Mouse (Mus musculus) testis, postnatal 14 days (tissue): Measurements from ENCODE around the gene Sept6.
A peak's percentile ranks its signal among the peaks of the same experiment; 100 is the strongest.
"Not testable (repeated sequence)": the region's sequence is repeated elsewhere in the genome, so short reads cannot be mapped to it uniquely, and the experiment has no call there.

ENCODE experiments used
- DNase-seq: peaks from one replicate; pipeline ENCODE4 v3.0.0; 2021; ENCODE audit warnings: low spot score

Sept6 gene

GRCm38 (mm10) chrX:36969501-36969900, 22.1 kb downstream of the Sept6 start:
- no peak for DNase-seq

DNA sequence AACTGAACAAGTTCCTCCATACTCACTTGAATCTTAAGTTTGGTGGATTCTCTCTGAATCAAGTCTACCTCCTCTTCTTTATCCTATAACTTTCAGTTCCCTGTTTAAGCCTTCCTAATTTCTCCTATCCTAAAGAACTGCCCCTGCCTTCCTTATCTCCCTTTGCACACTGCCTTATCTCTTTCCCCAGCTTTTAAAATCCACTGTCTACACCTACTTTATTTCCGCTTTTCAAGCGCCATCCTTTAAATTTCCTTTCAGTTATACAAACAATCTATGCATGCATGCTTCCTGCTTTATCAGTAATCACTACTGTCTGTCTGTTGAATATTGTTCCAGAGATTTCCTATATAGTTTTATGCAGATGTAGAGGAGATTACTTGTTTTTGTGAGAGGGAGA, 34.9 kb downstream of the Sept6 start:
- no peak for DNase-seq

DNA sequence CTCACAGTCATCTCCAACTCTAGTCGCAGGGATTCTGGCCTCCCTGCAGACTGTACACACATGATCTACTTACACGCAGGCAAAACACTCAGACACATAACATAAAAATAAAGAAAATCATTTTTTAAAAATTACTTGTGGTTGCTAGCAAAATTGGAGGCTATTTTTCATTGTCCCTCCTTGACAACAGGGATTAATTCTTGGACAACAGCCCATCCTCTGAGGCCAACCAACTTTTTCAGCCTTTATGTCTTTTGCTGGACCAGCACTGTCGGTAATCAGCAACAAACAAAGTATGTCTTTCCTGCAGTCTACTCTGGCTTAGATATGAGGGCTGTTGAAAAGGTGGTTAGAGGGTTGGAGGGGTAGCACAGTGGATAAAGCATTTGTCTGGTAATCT, 50.5 kb downstream of the Sept6 start:
- DNase-seq, result no peak

GRCm38 (mm10) chrX:36939806-36940413, 51.7 kb downstream of the Sept6 start:
- peak; percentile 13 for DNase-seq

GRCm38 (mm10) chrX:36935326-36935966, 56.1 kb downstream of the Sept6 start:
- DNase-seq, result no peak

- DNase-seq, result no peak
These were observed 61.0 kb downstream of the Sept6 start for GRCm38 (mm10) chrX:36930574-36930973.

DNA sequence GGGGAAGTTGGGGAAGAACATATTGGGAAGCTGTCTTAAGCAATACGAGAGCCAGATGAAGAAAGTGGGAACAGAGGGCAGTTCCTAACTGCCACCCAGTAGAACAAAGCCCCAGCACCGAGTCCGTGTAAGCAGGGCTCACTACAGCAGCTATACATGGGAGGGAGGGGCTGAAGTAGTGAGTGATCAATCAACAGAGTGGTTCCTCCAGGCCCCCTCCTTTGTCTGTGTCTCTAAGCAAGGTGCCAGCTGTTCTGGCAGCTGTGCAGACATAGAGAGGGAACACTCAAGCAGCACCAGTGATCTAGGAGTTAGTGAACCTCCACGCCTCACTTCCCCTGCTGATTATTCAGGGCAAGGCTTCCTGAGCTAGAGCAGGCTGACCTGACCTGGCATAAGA, 61.9 kb downstream of the Sept6 start:
- DNase-seq, result no peak

- no peak for DNase-seq
These were observed 62.8 kb downstream of the Sept6 start for GRCm38 (mm10) chrX:36928791-36929190.

GRCm38 (mm10) chrX:36921346-36921745, 70.2 kb downstream of the Sept6 start:
- DNase-seq, result no peak

GRCm38 (mm10) chrX:36917749-36918148, 73.8 kb downstream of the Sept6 start:
- DNase-seq, result no peak

- DNase-seq, result peak; percentile 12
These were observed 80.3 kb downstream of the Sept6 start for GRCm38 (mm10) chrX:36911343-36911742.

GRCm38 (mm10) chrX:36906539-36906938, 85.1 kb downstream of the Sept6 start:
- no peak for DNase-seq

DNA sequence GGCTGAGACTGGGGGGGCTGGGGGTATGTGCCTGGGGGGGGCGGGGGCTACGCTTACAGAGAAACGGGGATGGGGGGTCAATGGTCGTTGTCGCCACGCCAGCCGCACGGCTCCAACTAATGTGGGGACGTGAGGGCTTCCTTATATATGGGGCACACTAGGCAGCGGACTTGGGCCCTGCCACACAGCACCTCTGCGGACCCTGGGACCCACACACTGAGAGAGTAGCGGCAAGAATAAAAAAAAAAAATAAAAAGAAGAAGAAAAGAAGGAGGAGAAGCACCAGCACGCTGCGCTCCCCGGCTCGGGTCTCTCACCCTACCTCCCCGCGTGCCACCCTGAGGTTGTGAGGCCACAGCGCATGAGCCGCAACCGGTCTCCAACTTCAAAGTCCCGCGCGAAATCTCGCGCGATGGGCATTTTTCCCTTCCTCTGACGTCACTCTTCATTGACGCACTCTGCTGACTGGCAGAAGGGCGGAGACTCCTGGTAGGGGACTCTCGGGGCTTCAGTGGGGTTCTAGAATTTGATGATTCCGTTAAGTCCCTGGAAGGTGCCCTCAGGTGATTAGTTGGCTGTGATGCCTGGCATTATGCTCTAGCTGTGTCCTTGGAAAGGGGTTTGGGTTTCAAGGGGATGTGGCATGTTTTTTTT, 88.4 kb downstream of the Sept6 start:
- peak; percentile 91 for DNase-seq

DNA sequence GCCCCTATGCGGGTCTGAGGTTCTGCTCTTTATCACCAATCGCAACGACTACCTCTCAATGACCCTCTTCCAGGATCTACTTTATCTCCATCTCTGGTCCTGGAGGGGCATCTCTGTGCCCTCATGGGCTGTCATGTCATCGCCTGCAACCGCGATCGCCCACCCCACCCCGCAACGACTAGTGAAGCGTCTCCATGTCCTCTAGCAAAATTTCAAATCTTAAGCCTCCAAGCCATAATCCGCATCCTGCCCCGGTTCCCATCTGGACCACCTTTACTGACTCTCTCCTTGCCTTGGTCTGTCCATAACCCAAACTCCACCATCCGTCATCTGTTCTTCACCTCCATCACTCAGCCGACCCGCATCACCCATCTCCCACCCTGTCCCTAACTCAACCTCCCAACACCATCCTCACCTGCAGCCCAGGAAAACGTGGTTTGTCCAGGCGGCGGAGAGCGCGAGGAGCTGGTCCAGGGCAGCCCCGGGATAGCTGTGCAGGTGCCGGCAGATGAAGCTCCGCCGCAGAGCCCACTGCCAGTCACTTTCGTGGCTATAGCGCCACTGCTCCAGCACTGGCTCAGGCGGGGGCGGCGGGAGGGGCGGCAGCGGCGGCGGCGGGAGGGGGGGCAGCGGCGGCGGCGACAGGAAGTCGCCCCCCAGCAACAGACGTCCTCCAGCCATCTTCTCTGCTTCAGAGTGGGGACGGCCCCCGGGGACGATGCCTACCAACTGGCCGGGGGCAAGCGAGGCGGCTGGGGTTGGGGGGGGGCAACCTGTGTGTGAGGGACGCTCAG, 89.1 kb downstream of the Sept6 start, which contains the start of gene Nkrf:
TSS of gene Nkrf (minus strand) at position 579 of the 794 bp plus-strand sequence.
- peak; percentile 20 for DNase-seq

DNA sequence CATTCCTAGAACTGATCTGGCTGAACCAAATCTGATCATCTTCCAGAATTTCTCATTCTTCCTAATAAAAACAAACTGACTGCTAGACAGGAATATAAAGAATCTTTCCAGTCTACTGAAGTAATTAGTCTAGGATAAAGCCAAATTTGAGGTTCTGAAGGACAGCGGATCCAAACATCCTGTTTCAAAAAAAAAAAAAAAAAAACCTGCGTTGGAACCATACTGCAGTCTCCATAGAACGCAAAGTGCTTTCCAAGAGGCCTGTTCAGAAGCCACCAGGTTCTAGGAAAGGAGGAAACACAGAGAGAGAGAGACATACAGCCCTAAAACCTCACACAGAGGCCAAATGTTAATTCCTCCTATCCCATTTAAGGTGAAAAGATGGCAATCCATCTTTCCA, 89.9 kb downstream of the Sept6 start:
- DNase-seq, result no peak

DNA sequence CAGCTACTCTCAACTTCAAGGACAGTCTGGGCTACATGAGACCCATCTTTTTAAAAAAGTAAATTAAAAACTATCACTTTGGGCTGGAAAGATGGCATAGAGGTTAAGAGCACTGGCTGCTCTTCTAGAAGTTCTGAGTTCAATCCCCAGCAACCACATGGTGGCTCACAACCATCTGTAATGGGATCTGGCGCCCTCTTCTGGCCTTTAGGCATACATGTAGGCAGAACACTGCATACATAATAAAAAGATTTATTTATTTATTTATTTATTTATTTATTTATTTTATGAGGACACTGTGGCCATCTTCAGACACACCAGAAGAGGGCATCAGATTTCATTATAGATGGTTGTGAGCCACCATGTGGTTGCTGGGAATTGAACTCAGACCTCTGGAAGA, 92.7 kb downstream of the Sept6 start:
- not testable (repeated sequence) for DNase-seq

GRCm38 (mm10) chrX:36884719-36885118, 106.9 kb downstream of the Sept6 start:
- DNase-seq, result no peak

DNA sequence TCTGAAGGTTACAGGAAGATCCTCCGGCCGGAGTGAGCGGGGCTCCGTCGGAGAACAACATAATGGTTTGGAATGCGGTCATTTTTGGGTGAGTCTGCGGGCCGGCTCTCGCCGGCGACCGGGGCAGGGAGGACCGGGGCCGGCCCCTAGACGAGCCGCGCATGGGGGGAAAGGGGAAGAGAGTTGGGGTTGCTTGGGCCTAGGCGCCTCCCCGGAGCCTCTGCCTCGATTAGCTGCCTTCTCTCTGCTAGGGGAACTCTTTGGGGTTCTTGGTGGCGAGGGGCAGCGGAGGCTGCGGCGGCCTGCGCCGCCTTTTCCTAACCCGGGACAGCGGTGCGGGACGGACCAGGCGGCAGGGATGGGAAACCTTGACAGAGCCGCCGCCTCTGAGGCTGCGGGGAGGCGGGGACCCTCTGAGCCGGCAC, 116.9 kb downstream of the Sept6 start:
- DNase-seq, result no peak

- DNase-seq, result peak; percentile 84
These were observed 117.4 kb downstream of the Sept6 start for GRCm38 (mm10) chrX:36874178-36874696.

DNA sequence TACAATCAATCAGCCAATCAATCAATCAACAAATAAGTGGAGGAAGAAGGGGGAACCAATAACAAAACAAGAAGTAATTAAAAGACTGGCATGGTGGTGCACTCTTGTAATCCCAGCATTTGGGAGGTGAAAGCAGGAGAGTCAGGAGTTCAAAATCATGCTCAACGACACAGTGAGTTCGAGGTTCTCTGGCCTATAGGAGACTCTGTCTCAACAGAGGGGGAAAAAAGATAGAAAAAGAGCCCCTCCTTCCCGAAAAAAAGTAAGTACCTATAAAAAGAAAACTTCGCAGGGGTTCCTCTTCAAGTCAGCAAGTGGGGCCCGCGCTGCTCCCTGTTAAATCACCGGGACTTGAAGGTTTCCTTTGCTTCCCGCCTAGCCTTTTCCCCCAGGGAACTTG, 117.8 kb downstream of the Sept6 start, which contains the start of the genes Ube2a and C330007P06Rik:
TSS of gene Ube2a (plus strand) at position 136 of the 400 bp plus-strand sequence.
TSS of gene C330007P06Rik (minus strand) at position 347 of the 400 bp plus-strand sequence.
- no peak for DNase-seq

- no peak for DNase-seq
These were observed 121.2 kb downstream of the Sept6 start for GRCm38 (mm10) chrX:36870372-36870771.
